Mouse (Mus musculus) spleen, adult 2 months (tissue): ENCODE data around the gene Cmip.

Experiments used
- CTCF ChIP-seq: fragments of 200-500 bp; IDR thresholded peaks from 2 replicates; pipeline ENCODE4 v1.5.1; 2011; ENCODE audit warnings: mild to moderate bottlenecking, inconsistent platforms; ENCODE audit not compliant: insufficient read depth, insufficient read length, insufficient replicate concordance; ENCODE audit errors: extremely low read depth
- POLR2A ChIP-seq: fragments of 200-500 bp; IDR thresholded peaks from 2 replicates; pipeline ENCODE4 v1.6.1; 2011; ENCODE audit warnings: low read depth, low read length, inconsistent platforms

GRCm38 (mm10) chr8:117498179-117498914, 241.5 kb downstream of the Cmip start, which contains the start of gene Plcg2:
- peak; percentile 27; the same call in 1 of the 2 replicates for TF ChIP-seq POLR2A
- TF ChIP-seq CTCF: no peak
